Mouse (Mus musculus) kidney, adult 2 months (tissue): Measurements from ENCODE around the gene Dgkb. TPM values are rescaled to one million over a fixed set of nuclear protein-coding genes. Genes with fewer than 3 reads are reported as not detected.
A peak's percentile ranks its signal among the peaks of the same experiment; 100 is the strongest.

Experiments used
- DNase-seq: peaks from one replicate; pipeline ENCODE4 v3.0.0; 2021
- H3K27ac ChIP-seq: fragments of 200-500 bp; 2 replicates; pipeline ENCODE4 v1.5.1; 2012; ENCODE audit warnings: low read depth, low read length, control low read depth, inconsistent platforms; ENCODE audit not compliant: insufficient read depth
- H3K27me3 ChIP-seq: fragments of 200-500 bp; replicated peaks from 2 replicates; pipeline ENCODE4 v1.6.1; 2012; ENCODE audit warnings: mild to moderate bottlenecking, moderate library complexity, low read length, inconsistent platforms; ENCODE audit not compliant: control insufficient read depth, insufficient read depth
- H3K36me3 ChIP-seq: fragments of 200-500 bp; 2 replicates; pipeline ENCODE4 v1.6.1; 2012; ENCODE audit warnings: mild to moderate bottlenecking, moderate library complexity, low read length, inconsistent platforms; ENCODE audit not compliant: control insufficient read depth, insufficient read depth
- H3K4me1 ChIP-seq: fragments of 200-500 bp; 2 replicates; pipeline ENCODE4 v1.6.1; 2011; ENCODE audit warnings: low read length; ENCODE audit not compliant: control insufficient read depth, insufficient read depth
- H3K4me3 ChIP-seq: fragments of 200-500 bp; 2 replicates; pipeline ENCODE4 v1.5.1; 2011; ENCODE audit warnings: mild to moderate bottlenecking, low read depth, low read length, control low read depth; ENCODE audit not compliant: insufficient read depth
- CTCF ChIP-seq: fragments of 200-500 bp; conservative IDR thresholded peaks from 2 replicates; pipeline ENCODE4 v1.5.1; 2011; ENCODE audit warnings: low read depth, mild to moderate bottlenecking, control low read depth, low read length, moderate library complexity, mixed read lengths; ENCODE audit not compliant: insufficient read depth, insufficient read length
- POLR2A ChIP-seq: fragments of 200-500 bp; IDR thresholded peaks from one replicate; pipeline ENCODE4 v1.6.1; 2011; ENCODE audit warnings: low read depth, low read length, control low read depth
- WGBS: fragments of 180-500 bp; shearing (Covaris S2); methylation state at CpG from one replicate; pipeline ENCODE4 v1.1.7; 2018; 5-methylcytosine and 5-hydroxymethylcytosine counted together
- polyA plus RNA-seq: library from polyadenylated mRNA; depleted of rRNA; stranded (reverse); fragments of >200 nt; gene quantifications from 2 replicates; pipeline ENCODE4 v1.2.3, GENCODE M21; 2012

Dgkb gene
- polyA plus RNA-seq, 1 experiment: 0.42 TPM

DNA sequence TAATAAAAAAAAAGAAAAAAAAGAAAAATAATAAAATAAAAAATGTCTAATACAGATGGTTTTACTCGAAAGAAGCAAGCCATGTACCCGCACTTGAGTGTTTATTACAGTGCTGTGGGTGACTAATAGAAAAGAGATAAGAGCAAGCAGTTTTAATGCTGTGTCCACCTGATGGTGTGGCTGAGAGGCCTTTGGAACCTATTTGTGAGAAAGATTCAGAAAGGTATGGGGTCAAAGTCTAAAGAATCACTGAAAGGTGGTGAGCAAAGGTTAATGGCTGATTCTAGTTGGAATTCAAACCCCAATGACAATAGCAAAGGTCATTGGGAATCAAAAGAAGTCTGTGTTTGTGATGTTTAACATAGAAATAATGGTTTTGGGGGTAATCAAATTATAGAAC lies 124.6 kb downstream of the Dgkb start:
- DNase-seq: peak; percentile 59
- H3K27me3 ChIP-seq: no peaks in the 10 kb centered on the region
- no peaks in the 10 kb centered on the region for H3K36me3 ChIP-seq
- no peaks in the 10 kb centered on the region for H3K4me1 ChIP-seq
- TF ChIP-seq CTCF (no peak), POLR2A (no peak)
- H3K27ac ChIP-seq: no peak overlapping the region
- no peak overlapping the region for H3K4me3 ChIP-seq
- 96% methylated on average over 2 of the region's 2 CpGs for WGBS

DNA sequence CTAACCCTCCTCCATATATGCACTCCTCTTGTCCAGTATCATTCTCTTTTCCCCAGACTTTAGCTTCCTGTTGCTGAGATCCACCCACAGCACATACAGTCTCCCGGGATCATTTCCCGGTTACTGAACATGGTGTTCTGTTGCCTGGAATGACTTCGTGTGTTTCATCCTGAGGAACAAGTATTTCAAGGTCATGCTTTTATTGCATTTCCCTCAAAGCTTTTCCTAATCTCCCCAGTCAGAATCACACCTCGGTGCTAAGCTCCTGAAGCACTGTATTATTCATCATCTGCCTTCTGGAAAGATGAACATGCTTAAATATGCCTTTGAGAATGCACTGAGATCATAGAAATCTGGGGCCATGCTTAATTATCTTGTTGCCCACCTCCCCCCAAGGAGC lies 138.7 kb downstream of the Dgkb start:
- no peaks in the 10 kb centered on the region for H3K36me3 ChIP-seq
- TF ChIP-seq POLR2A: no peak
- no peak for TF ChIP-seq CTCF
- no peaks in the 10 kb centered on the region for H3K4me1 ChIP-seq
- H3K4me3 ChIP-seq: no peak overlapping the region
- H3K27ac ChIP-seq: no peak overlapping the region
- H3K27me3 ChIP-seq: no peaks in the 10 kb centered on the region
- WGBS: 69% methylated on average over 4 of the region's 4 CpGs
- DNase-seq: no peak

DNA sequence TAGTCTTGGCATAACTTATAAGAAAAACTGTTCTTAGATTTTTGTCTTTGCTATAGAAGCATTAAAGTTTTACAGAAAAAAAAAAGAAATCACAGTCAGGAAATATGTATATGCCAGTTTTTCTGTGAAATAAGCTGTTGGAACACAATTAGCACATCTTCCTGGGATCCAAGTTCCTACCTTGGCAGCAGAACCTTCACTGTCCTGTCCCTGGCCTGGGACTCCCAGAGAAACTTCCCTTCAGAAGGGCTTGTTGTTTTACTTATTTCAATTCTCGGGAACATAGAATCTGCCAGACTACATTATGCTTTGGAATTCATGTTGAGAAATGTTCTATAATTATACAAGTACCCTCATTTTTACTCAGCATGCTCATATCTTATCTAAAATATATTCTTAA lies 154.0 kb downstream of the Dgkb start:
- Histone ChIP-seq H3K27ac (no peak overlapping the region), H3K36me3 (no peaks in the 10 kb centered on the region), H3K4me3 (no peak overlapping the region), H3K27me3 (no peaks in the 10 kb centered on the region), H3K4me1 (no peaks in the 10 kb centered on the region)
- no peak for DNase-seq
- TF ChIP-seq POLR2A (no peak), CTCF (no peak)
- 75% methylated on average over 1 of the region's 1 CpGs for WGBS

DNA sequence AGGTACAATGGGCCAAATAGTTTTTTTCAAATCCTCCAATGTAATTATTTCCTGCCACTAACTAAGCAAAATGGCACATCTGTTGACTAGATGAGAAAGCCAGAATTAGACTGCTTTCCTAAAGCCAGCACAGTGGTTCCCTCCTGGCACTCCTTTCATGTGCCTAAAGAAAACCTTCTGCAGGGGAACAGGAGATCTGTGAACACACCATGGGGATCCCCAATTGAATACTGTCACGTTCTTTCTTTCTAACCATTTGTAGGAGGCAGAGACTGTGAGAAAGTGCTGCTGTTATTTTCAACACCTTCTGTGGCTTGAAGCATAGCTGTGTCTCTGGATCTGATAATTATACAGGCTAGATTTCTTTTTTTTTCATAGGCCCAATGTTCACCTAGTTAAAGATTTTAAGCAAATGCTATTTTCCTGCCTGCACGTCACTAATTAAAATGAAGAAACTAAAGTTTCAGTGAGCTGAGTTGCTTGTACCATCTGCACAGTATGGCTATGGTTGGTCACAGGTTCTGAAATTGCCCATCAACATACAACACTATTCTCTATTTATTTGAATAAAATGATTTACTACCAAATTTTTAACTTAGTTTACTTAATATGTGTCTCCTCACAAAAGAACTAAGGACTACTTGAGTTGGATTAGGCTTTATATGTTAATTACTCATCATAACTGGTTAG lies 161.1 kb downstream of the Dgkb start:
- Histone ChIP-seq H3K27ac (no peak overlapping the region), H3K36me3 (no peaks in the 10 kb centered on the region), H3K4me1 (no peaks in the 10 kb centered on the region), H3K27me3 (no peaks in the 10 kb centered on the region), H3K4me3 (no peak overlapping the region)
- WGBS: 69% methylated on average over 2 of the region's 2 CpGs
- TF ChIP-seq CTCF: no peak
- TF ChIP-seq POLR2A: no peak
- DNase-seq: no peak

DNA sequence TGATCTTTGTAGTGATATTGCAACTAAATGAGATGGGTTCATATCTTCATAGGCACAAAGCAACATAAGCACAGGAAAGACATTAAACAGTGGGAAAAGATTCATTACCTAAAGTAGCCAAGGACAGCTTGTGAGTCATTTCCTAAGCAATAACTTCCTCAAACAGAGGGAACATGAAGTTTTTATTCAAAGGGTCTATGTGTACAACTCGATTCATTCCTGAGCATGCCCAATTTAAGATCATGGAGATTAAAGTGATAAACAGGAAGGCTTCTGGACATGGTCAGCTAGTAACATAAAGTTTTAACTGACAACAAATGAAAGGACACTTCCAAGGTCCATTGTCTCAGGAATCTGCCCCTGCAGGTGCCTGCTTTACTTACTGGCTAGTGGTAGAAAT lies 167.8 kb downstream of the Dgkb start:
- DNase-seq: no peak
- WGBS: 35% methylated on average over 1 of the region's 1 CpGs
- TF ChIP-seq POLR2A (no peak), CTCF (no peak)
- Histone ChIP-seq H3K27ac (no peak overlapping the region), H3K4me3 (no peak overlapping the region), H3K4me1 (no peaks in the 10 kb centered on the region), H3K36me3 (no peaks in the 10 kb centered on the region), H3K27me3 (no peaks in the 10 kb centered on the region)

DNA sequence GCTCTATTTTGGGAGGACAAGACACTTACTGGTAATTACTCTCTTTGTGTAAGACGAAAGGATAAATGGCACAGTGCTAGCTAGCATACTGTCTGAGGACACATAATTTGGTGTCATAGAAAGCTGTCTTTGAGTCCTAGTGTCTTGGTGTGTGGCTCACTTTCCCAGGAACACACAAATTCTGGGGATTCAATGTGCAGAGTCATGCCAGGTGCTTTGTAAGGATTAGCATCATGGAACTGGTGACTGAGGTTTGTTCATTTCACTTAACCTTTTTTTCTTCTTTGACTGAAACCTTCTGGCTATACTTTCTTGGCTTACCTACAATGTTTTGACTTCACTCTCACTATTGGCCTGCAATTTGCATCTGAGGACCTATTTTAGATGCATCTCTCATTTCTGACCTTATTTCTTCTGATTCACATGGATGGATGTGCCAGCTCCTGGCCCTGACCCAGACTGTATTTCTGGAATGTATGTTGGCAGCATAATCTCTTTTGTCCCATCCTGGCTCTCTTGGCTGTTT lies 170.6 kb downstream of the Dgkb start:
- no peak for TF ChIP-seq CTCF
- no peak for TF ChIP-seq POLR2A
- DNase-seq: no peak
- no peaks in the 10 kb centered on the region for H3K36me3 ChIP-seq
- no peak overlapping the region for H3K27ac ChIP-seq
- WGBS: 70% methylated on average over 1 of the region's 1 CpGs
- no peak overlapping the region for H3K4me3 ChIP-seq
- no peaks in the 10 kb centered on the region for H3K27me3 ChIP-seq
- no peaks in the 10 kb centered on the region for H3K4me1 ChIP-seq

DNA sequence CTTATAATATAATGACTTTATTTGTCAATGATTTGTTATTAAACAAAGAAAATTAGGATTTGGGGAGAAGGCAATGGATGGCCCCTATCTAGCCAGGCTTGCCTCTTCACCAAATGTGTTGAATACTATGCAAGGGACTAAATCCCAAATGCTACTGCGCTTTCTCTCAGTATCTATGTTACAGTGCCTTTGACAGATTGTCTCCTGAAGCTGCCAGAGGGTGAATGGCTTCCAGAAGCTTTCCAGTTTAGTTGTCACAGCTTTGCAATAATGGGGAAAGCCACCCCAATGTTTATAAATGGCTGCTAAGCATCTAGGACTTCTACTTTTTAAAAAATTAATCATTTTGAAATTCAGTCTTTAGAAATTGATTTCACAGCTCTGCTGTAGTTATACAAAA lies 175.7 kb downstream of the Dgkb start:
- no peaks in the 10 kb centered on the region for H3K27me3 ChIP-seq
- no peak for TF ChIP-seq CTCF
- TF ChIP-seq POLR2A: no peak
- DNase-seq: no peak
- H3K4me1 ChIP-seq: no peaks in the 10 kb centered on the region
- no peak overlapping the region for H3K27ac ChIP-seq
- H3K36me3 ChIP-seq: no peaks in the 10 kb centered on the region
- 88% methylated on average over 1 of the region's 1 CpGs for WGBS
- no peak overlapping the region for H3K4me3 ChIP-seq
